Mouse (Mus musculus) left cerebral cortex, adult 8-10 months (tissue): Measurements from ENCODE around the gene Dlg4. TPM values are rescaled to one million over a fixed set of nuclear protein-coding genes. Genes with fewer than 3 reads are reported as not detected.

Experiments
- microRNA-seq, 2 experiments: library from miRNA; unstranded; fragments of <30 nt; microRNA quantifications; one replicate each; pipeline ENCODE4 v1.2.0; 2022
- total RNA-seq, 4 experiments: library from RNA; stranded (reverse); gene quantifications; 2 replicates each; pipeline ENCODE4 v1.2.4; 2022

Gene Dlg4
- total RNA-seq, 4 experiments from 2014 or later = 721 to 849 (median 797) TPM

Small RNA genes within 50 kb of the gene (microRNA-seq; reads per million reads assigned to microRNA genes)
- 0.44 to 0.84 reads per million in 2 experiments for gene Gm44349
- gene Mir324 = 6,891 to 7,549 reads per million in 2 experiments

Other genes starting within 250 kb of the Dlg4 start
- 1 to 10 TPM in 2 of 4 experiments, under 1 TPM in 2; 0.51 to 1.2 (median 0.92) TPM for gene Chrnb1, start 221.0 kb upstream of the Dlg4 start, total RNA-seq
- 10 to 100 TPM; 18.8 to 22.3 (median 19.7) TPM for gene Fgf11, start 215.1 kb upstream of the Dlg4 start, total RNA-seq
- under 1 TPM in 2 of 4 experiments, not detected in 2; 0.16 to 0.20 TPM for gene Tmem102, start 211.3 kb upstream of the Dlg4 start, total RNA-seq
- gene Gm39566, start 201.6 kb upstream of the Dlg4 start, total RNA-seq = not detected
- not detected for gene Spem2, start 198.5 kb upstream of the Dlg4 start, total RNA-seq
- gene Spem1, start 194.8 kb upstream of the Dlg4 start, total RNA-seq = under 1 TPM in 3 of 4 experiments, not detected in 1; 0.43 to 0.74 (median 0.49) TPM
- 100 to 1,000 TPM; 217 to 228 (median 217) TPM for gene Nlgn2, start 179.2 kb upstream of the Dlg4 start, total RNA-seq
- gene Tmem256, start 178.4 kb upstream of the Dlg4 start, total RNA-seq = 100 to 1,000 TPM; 117 to 147 (median 123) TPM
- 10 to 100 TPM; 16.0 to 20.0 (median 18.6) TPM for gene Plscr3, start 170.6 kb upstream of the Dlg4 start, total RNA-seq
- gene Tnk1, start 158.2 kb upstream of the Dlg4 start, total RNA-seq = under 1 TPM in 3 of 4 experiments, not detected in 1; 0.26 to 0.46 (median 0.30) TPM
- gene Tmem95, start 138.9 kb upstream of the Dlg4 start, total RNA-seq = not detected
- 1 to 10 TPM; 1.0 to 2.0 (median 1.2) TPM for gene Kctd11, start 135.5 kb upstream of the Dlg4 start, total RNA-seq
- not detected for gene Acap1, start 121.4 kb upstream of the Dlg4 start, total RNA-seq
- gene 2810408A11Rik, start 116.0 kb upstream of the Dlg4 start, total RNA-seq = 1 to 10 TPM in 1 of 4 experiments, under 1 TPM in 3; 0.39 to 1.1 (median 0.56) TPM
- gene Neurl4, start 115.9 kb upstream of the Dlg4 start, total RNA-seq = 100 to 1,000 TPM in 3 of 4 experiments, 10 to 100 TPM in 1; 97.6 to 122 (median 112) TPM
- 10 to 100 TPM; 27.1 to 37.6 (median 32.4) TPM for gene Gps2, start 103.1 kb upstream of the Dlg4 start, total RNA-seq
- 100 to 1,000 TPM; 413 to 430 (median 416) TPM for gene Eif5a, start 95.0 kb upstream of the Dlg4 start, total RNA-seq
- gene Ybx2, start 81.1 kb upstream of the Dlg4 start, total RNA-seq = 1 to 10 TPM; 5.1 to 9.6 (median 6.1) TPM
- 1 to 10 TPM; 4.8 to 5.4 (median 5.1) TPM for gene Slc2a4, start 68.8 kb upstream of the Dlg4 start, total RNA-seq
- not detected for gene Cldn7, start 52.2 kb upstream of the Dlg4 start, total RNA-seq
- 100 to 1,000 TPM; 108 to 126 (median 118) TPM for gene Ctdnep1, start 35.8 kb upstream of the Dlg4 start, total RNA-seq
- gene Elp5, start 34.4 kb upstream of the Dlg4 start, total RNA-seq = 100 to 1,000 TPM in 1 of 4 experiments, 10 to 100 TPM in 3; 78.7 to 101 (median 87.1) TPM
- gene Gabarap, start 25.8 kb upstream of the Dlg4 start, total RNA-seq = 100 to 1,000 TPM; 218 to 247 (median 236) TPM
- gene Phf23, start 21.2 kb upstream of the Dlg4 start, total RNA-seq = 10 to 100 TPM; 49.6 to 59.9 (median 51.8) TPM
- gene Dvl2, start 16.3 kb upstream of the Dlg4 start, total RNA-seq = 10 to 100 TPM; 28.0 to 36.9 (median 32.9) TPM
- 10 to 100 TPM; 57.9 to 68.3 (median 61.2) TPM for gene Acadvl, start 1.5 kb upstream of the Dlg4 start, total RNA-seq
- gene Asgr1, start 37.1 kb downstream of the Dlg4 start, total RNA-seq = 1 to 10 TPM in 2 of 4 experiments, under 1 TPM in 2; 0.77 to 2.4 (median 1.5) TPM
- not detected for gene Asgr2, start 75.7 kb downstream of the Dlg4 start, total RNA-seq
- 1 to 10 TPM in 1 of 4 experiments, under 1 TPM in 3; 0.57 to 1.1 (median 0.76) TPM for gene Mgl2, start 113.4 kb downstream of the Dlg4 start, total RNA-seq
- gene Clec10a, start 139.3 kb downstream of the Dlg4 start, total RNA-seq = 1 to 10 TPM in 3 of 4 experiments, under 1 TPM in 1; 0.96 to 3.3 (median 2.7) TPM
- gene Slc16a11, start 195.8 kb downstream of the Dlg4 start, total RNA-seq = 10 to 100 TPM; 32.3 to 43.4 (median 36.5) TPM
- gene Slc16a13, start 204.1 kb downstream of the Dlg4 start, total RNA-seq = 10 to 100 TPM in 1 of 4 experiments, 1 to 10 TPM in 3; 7.6 to 10.4 (median 8.5) TPM
- gene Bcl6b, start 212.9 kb downstream of the Dlg4 start, total RNA-seq = 1 to 10 TPM; 1.0 to 2.2 (median 1.9) TPM
- gene 0610010K14Rik, start 221.0 kb downstream of the Dlg4 start, total RNA-seq = 10 to 100 TPM; 41.0 to 46.9 (median 42.0) TPM
- gene Gm21988, start 222.9 kb downstream of the Dlg4 start, total RNA-seq = 1 to 10 TPM; 3.2 to 5.1 (median 3.8) TPM
- 100 to 1,000 TPM; 197 to 255 (median 240) TPM for gene Rnasek, start 222.9 kb downstream of the Dlg4 start, total RNA-seq
- under 1 TPM; 0.23 to 0.82 (median 0.55) TPM for gene Alox12, start 238.4 kb downstream of the Dlg4 start, total RNA-seq